Mouse (Mus musculus) thymus, postnatal 36 days (tissue): ENCODE results near the gene Etv6.

ENCODE experiments used
- DNase-seq, 2 experiments: peaks; one replicate each; pipeline ENCODE4 v3.0.0; 2022; ENCODE audit warnings: mixed read lengths in 2 of 2

Etv6 gene

GRCm38 (mm10) chr6:134113168-134113567, 77.7 kb downstream of the Etv6 start:
- DNase-seq = no peak

GRCm38 (mm10) chr6:134115219-134115968, 79.9 kb downstream of the Etv6 start:
- no peak for DNase-seq

- no peak for DNase-seq
Measured at GRCm38 (mm10) chr6:134117380-134117938, 82.0 kb downstream of the Etv6 start.

- no peak for DNase-seq
Measured at GRCm38 (mm10) chr6:134118506-134118905, 83.0 kb downstream of the Etv6 start.

GRCm38 (mm10) chr6:134119136-134119535, 83.6 kb downstream of the Etv6 start:
- DNase-seq = no peak

GRCm38 (mm10) chr6:134120227-134120626, 84.7 kb downstream of the Etv6 start:
- DNase-seq = no peak

- DNase-seq = no peak
Measured at GRCm38 (mm10) chr6:134120712-134121111, 85.2 kb downstream of the Etv6 start.

- no peak for DNase-seq
Measured at GRCm38 (mm10) chr6:134122945-134123344, 87.4 kb downstream of the Etv6 start.

- DNase-seq = no peak
Measured at GRCm38 (mm10) chr6:134123474-134123873, 88.0 kb downstream of the Etv6 start.

- no peak for DNase-seq
Measured at GRCm38 (mm10) chr6:134124256-134124655, 88.8 kb downstream of the Etv6 start.

- no peak for DNase-seq
Measured at GRCm38 (mm10) chr6:134127996-134128395, 92.5 kb downstream of the Etv6 start.

- no peak for DNase-seq
Measured at GRCm38 (mm10) chr6:134128594-134128993, 93.1 kb downstream of the Etv6 start.

- no peak for DNase-seq
Measured at GRCm38 (mm10) chr6:134129848-134130247, 94.3 kb downstream of the Etv6 start.

GRCm38 (mm10) chr6:134130816-134131215, 95.3 kb downstream of the Etv6 start:
- no peak for DNase-seq

- DNase-seq = no peak
Measured at GRCm38 (mm10) chr6:134131601-134132000, 96.1 kb downstream of the Etv6 start.

GRCm38 (mm10) chr6:134133756-134134155, 98.3 kb downstream of the Etv6 start:
- no peak for DNase-seq

- no peak for DNase-seq
Measured at GRCm38 (mm10) chr6:134134821-134135323, 99.4 kb downstream of the Etv6 start.

- DNase-seq = no peak
Measured at GRCm38 (mm10) chr6:134136315-134136714, 100.8 kb downstream of the Etv6 start.

- no peak for DNase-seq
Measured at GRCm38 (mm10) chr6:134139359-134139758, 103.9 kb downstream of the Etv6 start.

GRCm38 (mm10) chr6:134140718-134141615, 105.5 kb downstream of the Etv6 start:
- DNase-seq = no peak

- no peak for DNase-seq
Measured at GRCm38 (mm10) chr6:134141616-134142165, 106.2 kb downstream of the Etv6 start.

- DNase-seq = no peak
Measured at GRCm38 (mm10) chr6:134142700-134143099, 107.2 kb downstream of the Etv6 start.

- DNase-seq = no peak
Measured at GRCm38 (mm10) chr6:134143649-134144097, 108.2 kb downstream of the Etv6 start.
